In the genomic region with DNA sequence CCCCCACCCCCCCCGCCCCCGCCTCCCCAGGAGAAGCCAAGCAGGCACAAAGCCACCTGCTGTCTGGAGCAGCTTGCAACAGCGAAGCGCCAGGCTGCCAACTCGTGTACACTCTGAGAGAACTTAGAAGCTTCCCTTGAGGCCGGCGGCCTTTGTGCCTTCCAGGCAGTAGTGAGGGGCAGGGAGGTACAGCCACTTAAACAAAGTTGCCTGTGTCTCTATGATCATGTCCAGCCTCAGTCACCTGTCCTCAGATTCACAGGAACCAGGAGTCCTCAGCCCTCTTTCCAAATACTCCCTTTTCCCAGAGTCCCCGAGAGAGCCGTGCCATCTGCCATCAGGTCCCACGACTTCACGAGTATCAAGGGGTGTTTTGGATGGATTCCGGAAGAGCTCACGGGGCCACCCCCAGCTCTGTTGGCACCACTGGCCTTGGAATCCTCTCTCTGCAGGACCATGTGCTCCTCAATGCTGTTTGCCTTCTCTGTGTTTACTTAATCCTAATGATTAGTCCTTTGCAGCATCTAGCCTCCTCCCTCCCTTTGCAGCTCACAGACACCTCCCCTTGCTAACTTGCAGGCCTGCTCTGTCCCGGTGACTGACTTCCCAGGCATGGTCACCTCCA, we compare ENCODE assay signal across 8 mouse cellular contexts. TPM values are rescaled to one million over a fixed set of nuclear protein-coding genes. Genes with fewer than 3 reads are reported as not detected.
DNase-seq lines count a peak whose midpoint lies in the region; ATAC-seq lines count a peak whose summit lies in the region.

No protein-coding gene starts in this region.

- ATAC-seq in cerebellum, adult (ENCODE audit: insufficient number of reproducible peaks, low FRiP score, low TSS enrichment) = peak; percentile 63

- no peak for DNase-seq in cerebellum, adult 8-10 months
- peak; percentile 22 for DNase-seq in right cerebral cortex, postnatal 25 days
- no peak for DNase-seq in right cerebral cortex, adult 2 months (ENCODE audit: low spot score in 2 of 2)
- peak; percentile 52 to 70 for DNase-seq in layer of hippocampus, postnatal 36 days
- peak; percentile 56 for DNase-seq in thymus, postnatal 0 days (ENCODE audit: low spot score)
- no peak for DNase-seq in kidney, adult 9 months
- no peak for DNase-seq in heart, postnatal 36 days

- intact Hi-C loops in heart, postnatal 36 days (cut with DNase I) = no loop called here

RNA-seq across cellular contexts. Expression of a gene that starts 38.4 kb away (rescaled TPM):
- total RNA-seq in layer of hippocampus, postnatal 36 days (2021) = 100 to 1,000 TPM; 144 to 156 TPM
- polyA plus RNA-seq in thymus, postnatal 0 days (2015; fragmentation: Nextera tagmentation; extraction: Ambion mirVana) = 5.8 and 6.7 TPM in 2 replicates
- total RNA-seq in heart, postnatal 36 days (2021) = 10 to 100 TPM; 15.3 to 15.6 TPM

Comparison
In these comparisons a context has a peak if more than half of its experiments do, and no peak if none do; other contexts are left out.
1. DNase-seq: peak in right cerebral cortex, postnatal 25 days (single experiment), layer of hippocampus, postnatal 36 days (2 of 2) and thymus, postnatal 0 days (single experiment); none in cerebellum, adult 8-10 months (single experiment), right cerebral cortex, adult 2 months (0 of 2), kidney, adult 9 months (single experiment) and heart, postnatal 36 days (0 of 2).
2. RNA of a gene that starts 38.4 kb away (total RNA-seq): 144 to 156 TPM in layer of hippocampus, postnatal 36 days; 15.3 to 15.6 TPM in heart, postnatal 36 days; every median in the first group is over 4 times any median in the second.